Mouse (Mus musculus) activated CD4-positive, CD25-positive, alpha-beta regulatory T cell, adult 4 months (primary cell): ENCODE results near the gene Atf6. TPM values are rescaled to one million over a fixed set of nuclear protein-coding genes. Genes with fewer than 3 reads are reported as not detected.

Source experiments
- ATAC-seq: one replicate; pipeline ENCODE4 v1.8.0; 2017
- polyA plus RNA-seq, 2 experiments: library from polyadenylated mRNA; unstranded; fragments of 100-300 nt; shearing (Covaris generic); gene quantifications; one replicate each; pipeline ENCODE4 v1.2.1; 2017

Gene Atf6
- polyA plus RNA-seq, 2 experiments from 2014 or later = 6.5 to 8.2 TPM

GRCm38 (mm10) chr1:170882915-170883485, 15.4 kb upstream of the Atf6 start:
- no peak for ATAC-seq

GRCm38 (mm10) chr1:170876906-170877305, 9.3 kb upstream of the Atf6 start:
- ATAC-seq = no peak

- no peak for ATAC-seq
These were observed 8.1 kb upstream of the Atf6 start for GRCm38 (mm10) chr1:170875676-170876075.

- ATAC-seq = no peak
These were observed 4.4 kb upstream of the Atf6 start for GRCm38 (mm10) chr1:170871961-170872360.

GRCm38 (mm10) chr1:170871402-170871801, 3.8 kb upstream of the Atf6 start:
- no peak for ATAC-seq

GRCm38 (mm10) chr1:170868905-170869283, 1.3 kb upstream of the Atf6 start:
- ATAC-seq = no peak

- peak; percentile 12 for ATAC-seq
These were observed 735 bp upstream of the Atf6 start for GRCm38 (mm10) chr1:170868107-170868904.

- ATAC-seq = no peak
These were observed 430 bp downstream of the Atf6 start for GRCm38 (mm10) chr1:170866992-170867690.

GRCm38 (mm10) chr1:170865406-170865805, 2.2 kb downstream of the Atf6 start:
- no peak for ATAC-seq

- ATAC-seq = no peak
These were observed 2.8 kb downstream of the Atf6 start for GRCm38 (mm10) chr1:170864754-170865153.

GRCm38 (mm10) chr1:170864234-170864633, 3.3 kb downstream of the Atf6 start:
- no peak for ATAC-seq

GRCm38 (mm10) chr1:170863033-170863432, 4.5 kb downstream of the Atf6 start:
- ATAC-seq = peak; percentile 48

GRCm38 (mm10) chr1:170862435-170862717, 5.2 kb downstream of the Atf6 start:
- ATAC-seq = no peak

GRCm38 (mm10) chr1:170861671-170862434, 5.7 kb downstream of the Atf6 start:
- peak; percentile 61 for ATAC-seq

GRCm38 (mm10) chr1:170858872-170859271, 8.7 kb downstream of the Atf6 start:
- no peak for ATAC-seq

GRCm38 (mm10) chr1:170857369-170857768, 10.2 kb downstream of the Atf6 start:
- no peak for ATAC-seq

- ATAC-seq = no peak
These were observed 12.4 kb downstream of the Atf6 start for GRCm38 (mm10) chr1:170855056-170855760.

GRCm38 (mm10) chr1:170853604-170854003, 14.0 kb downstream of the Atf6 start:
- peak; percentile 72 for ATAC-seq

GRCm38 (mm10) chr1:170850637-170851624, 16.6 kb downstream of the Atf6 start:
- no peak for ATAC-seq

- no peak for ATAC-seq
These were observed 17.6 kb downstream of the Atf6 start for GRCm38 (mm10) chr1:170850007-170850406.
